Mouse (Mus musculus): ENCODE measurements at regions not wholly inside any gene's neighbourhood (a gene's known extent, or its start where the extent isn't known, plus 50 kb on each side); places are given as distances from the start of the nearest gene placed in this dataset.

- no peak for DNase-seq (ENCODE audit: low spot score in 2 of 2)
These were observed 117.9 kb upstream of the Kynu start for GRCm38 (mm10) chr2:43437251-43437650.

GRCm38 (mm10) chr2:43455158-43455873 lies 99.8 kb upstream of the Kynu start:
- peak in 1 of 2 experiments; percentile 1 for DNase-seq (ENCODE audit: low spot score in 2 of 2)

- no peak for DNase-seq (ENCODE audit: low spot score in 2 of 2)
These were observed 86.0 kb upstream of the Kynu start for GRCm38 (mm10) chr2:43469161-43469560.

- no peak for DNase-seq (ENCODE audit: low spot score in 2 of 2)
These were observed 85.2 kb upstream of the Kynu start for GRCm38 (mm10) chr2:43469893-43470292.

GRCm38 (mm10) chr2:43478494-43478893 lies 76.6 kb upstream of the Kynu start:
- no peak for DNase-seq (ENCODE audit: low spot score in 2 of 2)

- DNase-seq (ENCODE audit: low spot score in 2 of 2), result no peak
These were observed 75.3 kb upstream of the Kynu start for GRCm38 (mm10) chr2:43479871-43480270.
